Mouse (Mus musculus) limb, embryonic 10.5 days (tissue): ENCODE data around the gene Ocln. TPM values are rescaled to one million over a fixed set of nuclear protein-coding genes. Genes with fewer than 3 reads are reported as not detected.
"Not testable (repeated sequence)": the region's sequence is repeated elsewhere in the genome, so short reads cannot be mapped to it uniquely, and the experiment has no call there.

ENCODE experiments used
- DNase-seq: peaks from one replicate; pipeline ENCODE4 v3.0.0-alpha.2; 2017; ENCODE audit warnings: low spot score
- H3K27ac ChIP-seq: fragments of 300-500 bp; sonication (generic); 2 replicates; pipeline ENCODE4 v1.5.1; 2016; ENCODE audit warnings: mild to moderate bottlenecking
- H3K27me3 ChIP-seq: fragments of 300-500 bp; sonication (generic); 2 replicates; pipeline ENCODE4 v1.6.1; 2016; ENCODE audit warnings: low read depth, mild to moderate bottlenecking; ENCODE audit not compliant: poor library complexity, severe bottlenecking
- H3K36me3 ChIP-seq: fragments of 300-500 bp; sonication (generic); 2 replicates; pipeline ENCODE4 v1.6.1; 2016; ENCODE audit warnings: mild to moderate bottlenecking, moderate library complexity
- H3K4me1 ChIP-seq: fragments of 300-500 bp; sonication (generic); 2 replicates; pipeline ENCODE4 v1.6.1; 2016
- H3K4me3 ChIP-seq: fragments of 300-500 bp; sonication (generic); 2 replicates; pipeline ENCODE4 v1.5.1; 2016; ENCODE audit warnings: mild to moderate bottlenecking, moderate library complexity
- H3K9me3 ChIP-seq: fragments of 300-500 bp; sonication (generic); replicated peaks from 2 replicates; pipeline ENCODE4 v1.6.1; 2016; ENCODE audit warnings: mild to moderate bottlenecking
- WGBS: fragments of 180-500 bp; shearing (Covaris S2); methylation state at CpG from one replicate; pipeline ENCODE4 v1.1.7; 2016; 5-methylcytosine and 5-hydroxymethylcytosine counted together
- polyA plus RNA-seq: library from polyadenylated mRNA; unstranded; fragments of >200 nt; fragmentation: Nextera tagmentation; extraction: Ambion mirVana; gene quantifications from 2 replicates; pipeline ENCODE4 v1.2.1, GENCODE M21; 2016

Gene Ocln
- polyA plus RNA-seq, 1 experiment from 2014 or later: 1.8 TPM

GRCm38 (mm10) chr13:100499625-100500024 lies 52.9 kb downstream of the Ocln start:
- H3K4me1 ChIP-seq, H3K4me3 ChIP-seq, H3K36me3 ChIP-seq, H3K9me3 ChIP-seq, H3K27me3 ChIP-seq, DNase-seq, H3K27ac ChIP-seq: not testable (repeated sequence)

- Histone ChIP-seq H3K36me3 (no peaks in the 10 kb centered on the region), H3K4me1 (peaks cover 5% of the 10 kb centered on the region), H3K27me3 (no peaks in the 10 kb centered on the region), H3K9me3 (no peaks in the 10 kb centered on the region), H3K27ac (no peak overlapping the region), H3K4me3 (no peak overlapping the region)
- no peak for DNase-seq
- 86% methylated on average over 4 of the region's 4 CpGs for WGBS
These were observed 57.2 kb downstream of the Ocln start for GRCm38 (mm10) chr13:100495337-100495736.

- DNase-seq: peak; percentile 22
- H3K4me3 ChIP-seq, H3K4me1 ChIP-seq, H3K9me3 ChIP-seq, H3K36me3 ChIP-seq, H3K27me3 ChIP-seq, H3K27ac ChIP-seq: not testable (repeated sequence)
- WGBS: 64% methylated on average over 8 of the region's 8 CpGs
These were observed 58.1 kb downstream of the Ocln start for GRCm38 (mm10) chr13:100494370-100494769.

- no peaks in the 10 kb centered on the region for H3K27me3 ChIP-seq
- 78% methylated on average over 8 of the region's 8 CpGs for WGBS
- no peaks in the 10 kb centered on the region for H3K9me3 ChIP-seq
- no peak overlapping the region for H3K27ac ChIP-seq
- H3K36me3 ChIP-seq: peaks cover 16% of the 10 kb centered on the region
- H3K4me1 ChIP-seq: peaks cover 5% of the 10 kb centered on the region
- no peak overlapping the region for H3K4me3 ChIP-seq
- DNase-seq: peak; percentile 25
These were observed 59.2 kb downstream of the Ocln start for GRCm38 (mm10) chr13:100493313-100493712.

- H3K36me3 ChIP-seq: peaks cover 27% of the 10 kb centered on the region
- under 1% methylated on average over 51 of the region's 51 CpGs for WGBS
- peaks cover 5% of the 10 kb centered on the region for H3K4me1 ChIP-seq
- DNase-seq: peak; percentile 92
- H3K27ac ChIP-seq: peak within 1 kb of the TSS; percentile 95
- H3K27me3 ChIP-seq: no peaks in the 10 kb centered on the region
- peak within 1 kb of the TSS; percentile 84 for H3K4me3 ChIP-seq
- H3K9me3 ChIP-seq: no peaks in the 10 kb centered on the region
These were observed 60.3 kb downstream of the Ocln start, which contains the start of gene Gtf2h2 for GRCm38 (mm10) chr13:100492061-100492787. Gtf2h2 (minus strand) TSS chr13:100492579.

- H3K27me3 ChIP-seq: no peaks in the 10 kb centered on the region
- no peaks in the 10 kb centered on the region for H3K9me3 ChIP-seq
- peaks cover 33% of the 10 kb centered on the region for H3K36me3 ChIP-seq
- peak overlapping the region; percentile 95 for H3K27ac ChIP-seq
- H3K4me1 ChIP-seq: peaks cover 5% of the 10 kb centered on the region
- no peak for DNase-seq
- H3K4me3 ChIP-seq: peak overlapping the region; percentile 84
- 18% methylated on average over 6 of the region's 6 CpGs for WGBS
These were observed 60.9 kb downstream of the Ocln start for GRCm38 (mm10) chr13:100491623-100492022.

- Histone ChIP-seq H3K4me1 (peaks cover 5% of the 10 kb centered on the region), H3K36me3 (peaks cover 43% of the 10 kb centered on the region), H3K9me3 (no peaks in the 10 kb centered on the region), H3K27ac (no peak overlapping the region), H3K4me3 (no peak overlapping the region), H3K27me3 (no peaks in the 10 kb centered on the region)
- 90% methylated on average over 5 of the region's 5 CpGs for WGBS
- DNase-seq: no peak
These were observed 62.1 kb downstream of the Ocln start for GRCm38 (mm10) chr13:100490424-100490823.

- Histone ChIP-seq H3K36me3 (peaks cover 98% of the 10 kb centered on the region), H3K4me1 (no peaks in the 10 kb centered on the region), H3K9me3 (no peaks in the 10 kb centered on the region), H3K27me3 (no peaks in the 10 kb centered on the region), H3K27ac (no peak overlapping the region), H3K4me3 (no peak overlapping the region)
- DNase-seq: no peak
- WGBS: 95% methylated on average over 7 of the region's 7 CpGs
These were observed 68.9 kb downstream of the Ocln start for GRCm38 (mm10) chr13:100483610-100484009.

- Histone ChIP-seq H3K4me3 (no peak overlapping the region), H3K36me3 (peaks cover 77% of the 10 kb centered on the region), H3K27ac (no peak overlapping the region), H3K4me1 (no peaks in the 10 kb centered on the region), H3K9me3 (no peaks in the 10 kb centered on the region), H3K27me3 (no peaks in the 10 kb centered on the region)
- 92% methylated on average over 2 of the region's 2 CpGs for WGBS
- no peak for DNase-seq
These were observed 88.8 kb downstream of the Ocln start for GRCm38 (mm10) chr13:100463527-100464222.

GRCm38 (mm10) chr13:100461336-100461735 lies 91.2 kb downstream of the Ocln start:
- WGBS: 86% methylated on average over 3 of the region's 3 CpGs
- peaks cover 54% of the 10 kb centered on the region for H3K36me3 ChIP-seq

GRCm38 (mm10) chr13:100452415-100453127 lies 99.9 kb downstream of the Ocln start, which contains the start of gene Naip1:
Naip1 (minus strand) TSS chr13:100452869.
- H3K27ac ChIP-seq: not testable (repeated sequence)
- WGBS: 84% methylated on average over 8 of the region's 8 CpGs

More at GRCm38 (mm10) chr13:100461336-100461735, 91.2 kb downstream of the Ocln start:
- no peaks in the 10 kb centered on the region for H3K4me1 ChIP-seq
- H3K4me3 ChIP-seq: no peak overlapping the region
- no peaks in the 10 kb centered on the region for H3K9me3 ChIP-seq
- DNase-seq: no peak
- H3K27me3 ChIP-seq: no peaks in the 10 kb centered on the region
- no peak overlapping the region for H3K27ac ChIP-seq

GRCm38 (mm10) chr13:100449495-100449894 lies 103.0 kb downstream of the Ocln start:
- no peak for DNase-seq
- Histone ChIP-seq H3K4me3 (no peak overlapping the region), H3K27me3 (no peaks in the 10 kb centered on the region), H3K36me3 (no peaks in the 10 kb centered on the region), H3K4me1 (no peaks in the 10 kb centered on the region), H3K27ac (no peak overlapping the region), H3K9me3 (no peaks in the 10 kb centered on the region)
- 88% methylated on average over 1 of the region's 1 CpGs for WGBS

More at GRCm38 (mm10) chr13:100452415-100453127, 99.9 kb downstream of the Ocln start, which contains the start of gene Naip1:
- not testable (repeated sequence) for H3K4me3 ChIP-seq, H3K36me3 ChIP-seq, H3K9me3 ChIP-seq, H3K4me1 ChIP-seq, DNase-seq, H3K27me3 ChIP-seq
